Comparison of ENCODE assay signal across 8 mouse cellular contexts in genomic region chr4:56864417-56865001, GRCm38 (mm10). TPM values are rescaled to one million over a fixed set of nuclear protein-coding genes. Genes with fewer than 3 reads are reported as not detected.
DNase-seq lines count a peak whose midpoint lies in the region; ATAC-seq and TF ChIP-seq lines count a peak whose summit lies in the region.

No protein-coding gene starts in this region.

- peak; percentile 35 for ATAC-seq in liver, embryonic 11.5 days (replicated peaks; ENCODE audit: low FRiP score)
- ATAC-seq in midbrain, postnatal 0 days (ENCODE audit: low FRiP score) = peak; percentile 75
- ATAC-seq in erythroid progenitor cell, adult 5-6 weeks (replicated peaks; ENCODE audit: low FRiP score, poor library complexity, severe bottlenecking) = no peak

- peaks cover 4% of the 10 kb centered on the region for H3K4me1 ChIP-seq in thymus, adult 2 months (replicated peaks; ENCODE audit: control insufficient read depth, insufficient read depth, low read length)
- peaks cover 7% of the 10 kb centered on the region; the same call in 1 of the 2 replicates for H3K4me1 ChIP-seq in brown adipose tissue, adult 24 weeks (ENCODE audit: control insufficient read depth, insufficient read depth, insufficient read length, low read length)
- H3K4me1 ChIP-seq in liver, embryonic 11.5 days (replicated peaks; ENCODE audit: control insufficient read depth, insufficient read depth, low read length) = peaks cover 10% of the 10 kb centered on the region
- H3K4me1 ChIP-seq in midbrain, postnatal 0 days (ENCODE audit: insufficient read depth, low read length) = peaks cover 10% of the 10 kb centered on the region; the same call in 1 of the 2 replicates

- H3K27me3 ChIP-seq in thymus, adult 2 months (ENCODE audit: control insufficient read depth, insufficient read depth, low read length) = no peaks in the 10 kb centered on the region
- H3K27me3 ChIP-seq in liver, embryonic 11.5 days (replicated peaks; ENCODE audit: control insufficient read depth, insufficient read depth, low read length) = no peaks in the 10 kb centered on the region
- no peaks in the 10 kb centered on the region for H3K27me3 ChIP-seq in midbrain, postnatal 0 days (ENCODE audit: insufficient read depth, low read length)

- no peak for TF ChIP-seq CTCF in thymus, adult 2 months (IDR thresholded peaks at IDR 0.05; ENCODE audit: borderline replicate concordance, control insufficient read depth, extremely low read depth, insufficient read depth, low read length, poor library complexity)
- TF ChIP-seq CTCF in midbrain, postnatal 0 days (IDR thresholded peaks at IDR 0.05) = peak; percentile 14; the same call in 1 of the 2 replicates

- peak overlapping the region; percentile 54 for H3K4me3 ChIP-seq in thymus, adult 2 months (ENCODE audit: control insufficient read depth, insufficient read depth, low read length)
- peak overlapping the region; percentile 73 for H3K4me3 ChIP-seq in brown adipose tissue, adult 24 weeks (ENCODE audit: insufficient read depth, low read depth, low read length)
- H3K4me3 ChIP-seq in liver, embryonic 11.5 days (ENCODE audit: low read depth, low read length) = peak overlapping the region; percentile 84
- H3K4me3 ChIP-seq in midbrain, postnatal 0 days (ENCODE audit: low read depth, low read length) = peak overlapping the region; percentile 85

- no peaks in the 10 kb centered on the region for H3K36me3 ChIP-seq in thymus, adult 2 months (ENCODE audit: control insufficient read depth, insufficient read depth, low read length)
- no peaks in the 10 kb centered on the region for H3K36me3 ChIP-seq in liver, embryonic 11.5 days (ENCODE audit: control insufficient read depth, insufficient read depth, low read length)
- no peaks in the 10 kb centered on the region for H3K36me3 ChIP-seq in midbrain, postnatal 0 days (ENCODE audit: insufficient read depth, low read length)

- peak overlapping the region; percentile 90 for H3K9ac ChIP-seq in liver, embryonic 11.5 days (ENCODE audit: low read depth, low read length)
- peak overlapping the region; percentile 91 for H3K9ac ChIP-seq in midbrain, postnatal 0 days (replicated peaks; ENCODE audit: low read length, poor library complexity, severe bottlenecking)

- no peak overlapping the region for H3K27ac ChIP-seq in thymus, adult 2 months (ENCODE audit: control insufficient read depth, insufficient read depth, low read length)
- peak overlapping the region; percentile 32; the same call in 1 of the 2 replicates for H3K27ac ChIP-seq in brown adipose tissue, adult 24 weeks (replicated peaks; ENCODE audit: low read depth, low read length)
- H3K27ac ChIP-seq in liver, embryonic 11.5 days (ENCODE audit: low read depth, low read length) = peak overlapping the region; percentile 74
- peak overlapping the region; percentile 84 for H3K27ac ChIP-seq in midbrain, postnatal 0 days (ENCODE audit: low read depth, low read length)

- TF ChIP-seq POLR2A in thymus, adult 2 months (IDR thresholded peaks at IDR 0.05; ENCODE audit: control insufficient read depth, extremely low read depth, insufficient read depth, low read length, poor library complexity) = no peak

- WGBS in thymus, adult 2 months = under 1% methylated on average over 49 of the region's 49 CpGs
- WGBS in liver, embryonic 11.5 days = under 1% methylated on average over 49 of the region's 49 CpGs
- under 1% methylated on average over 46 of the region's 49 CpGs for WGBS in midbrain, postnatal 0 days

- H3K4me2 ChIP-seq in liver, embryonic 11.5 days = peak overlapping the region; percentile 96
- peak overlapping the region; percentile 83 for H3K4me2 ChIP-seq in midbrain, postnatal 0 days (ENCODE audit: low read depth, low read length, poor library complexity, severe bottlenecking)

- H3K9me3 ChIP-seq in liver, embryonic 11.5 days (ENCODE audit: control insufficient read depth, low read length) = no peaks in the 10 kb centered on the region
- no peaks in the 10 kb centered on the region for H3K9me3 ChIP-seq in midbrain, postnatal 0 days (ENCODE audit: low read length)

- DNase-seq in thymus, adult 2 months = no peak
- DNase-seq in thymus, adult 18-20 months = no peak
- DNase-seq in frontal cortex, postnatal 25 days (ENCODE audit: low spot score in 2 of 2) = peak; percentile 32 to 36
- peak; percentile 41 for DNase-seq in kidney, adult 9 months
- peak; percentile 59 for DNase-seq in liver, embryonic 11.5 days (ENCODE audit: low spot score)
- DNase-seq in midbrain, postnatal 0 days (ENCODE audit: low spot score) = peak; percentile 36

RNA-seq across cellular contexts. Expression of gene Ctnnal1, which starts 0.5 kb away (rescaled TPM):
- polyA plus RNA-seq in thymus, adult 2 months (2012; rRNA removed) = 3.6 and 5.0 TPM in 2 replicates
- polyA plus RNA-seq in brown adipose tissue, adult 24 weeks (2012; ENCODE audit: insufficient read depth, insufficient read length, missing spikeins) = 5.4 and 7.4 TPM in 2 replicates
- 16.5 and 20.0 TPM in 2 replicates for polyA plus RNA-seq in liver, embryonic 11.5 days (2014; fragmentation: Nextera tagmentation; extraction: Ambion mirVana)
- total RNA-seq in midbrain, postnatal 0 days (2014; rRNA removed) = 8.1 and 19.7 TPM in 2 replicates
- 8.0 and 13.0 TPM in 2 replicates for polyA plus RNA-seq in midbrain, postnatal 0 days (2015; fragmentation: Nextera tagmentation; extraction: Ambion mirVana)
- total RNA-seq in erythroid progenitor cell, adult 5-6 weeks (2015; ENCODE audit: low replicate concordance) = 0.36 and 0.84 TPM in 2 replicates
- total RNA-seq in erythroid progenitor cell, adult 5-6 weeks (2017; ENCODE audit: low replicate concordance) = 3.7 and 5.5 TPM in 2 replicates

Comparison
In these comparisons a context has a peak if more than half of its experiments do, and no peak if none do; other contexts are left out.
1. DNase-seq: peak in frontal cortex, postnatal 25 days (2 of 2), kidney, adult 9 months (single experiment), liver, embryonic 11.5 days (single experiment) and midbrain, postnatal 0 days (single experiment); none in thymus, adult 2 months (single experiment) and thymus, adult 18-20 months (0 of 2).
2. Peak in every context shown above with its lines, with median percentiles within 50 percentile points of each other: H3K4me3 ChIP-seq.